Mouse (Mus musculus) midbrain, embryonic 10.5 days (tissue): ENCODE measurements around the gene Olfr1218. TPM values are rescaled to one million over a fixed set of nuclear protein-coding genes. Genes with fewer than 3 reads are reported as not detected.
"Not testable (repeated sequence)": the region's sequence is repeated elsewhere in the genome, so short reads cannot be mapped to it uniquely, and the experiment has no call there.

ENCODE experiments used
- DNase-seq: peaks from one replicate; pipeline ENCODE4 v3.0.0-alpha.2; 2017; ENCODE audit warnings: low spot score
- H3K27ac ChIP-seq: fragments of 300-500 bp; sonication (generic); replicated peaks from 2 replicates; pipeline ENCODE4 v1.5.1; 2016; ENCODE audit warnings: mild to moderate bottlenecking
- H3K27me3 ChIP-seq: fragments of 300-500 bp; sonication (generic); 2 replicates; pipeline ENCODE4 v1.6.1; 2016; ENCODE audit warnings: low read depth, mild to moderate bottlenecking; ENCODE audit not compliant: poor library complexity, severe bottlenecking
- H3K36me3 ChIP-seq: fragments of 300-500 bp; sonication (generic); 2 replicates; pipeline ENCODE4 v1.6.1; 2016; ENCODE audit warnings: mild to moderate bottlenecking, moderate library complexity
- H3K4me1 ChIP-seq: fragments of 300-500 bp; sonication (generic); 2 replicates; pipeline ENCODE4 v1.6.1; 2016
- H3K4me3 ChIP-seq: fragments of 300-500 bp; sonication (generic); 2 replicates; pipeline ENCODE4 v1.5.1; 2016; ENCODE audit warnings: mild to moderate bottlenecking, moderate library complexity
- H3K9me3 ChIP-seq: fragments of 300-500 bp; sonication (generic); replicated peaks from 2 replicates; pipeline ENCODE4 v1.6.1; 2016; ENCODE audit warnings: mild to moderate bottlenecking
- WGBS: fragments of 180-500 bp; shearing (Covaris S2); methylation state at CpG from one replicate; pipeline ENCODE4 v1.1.7; 2016; 5-methylcytosine and 5-hydroxymethylcytosine counted together
- polyA plus RNA-seq: library from polyadenylated mRNA; unstranded; fragments of >200 nt; fragmentation: Nextera tagmentation; extraction: Ambion mirVana; gene quantifications from 2 replicates; pipeline ENCODE4 v1.2.1, GENCODE M21; 2016

Gene Olfr1218
- not detected in 2 replicates for polyA plus RNA-seq

DNA sequence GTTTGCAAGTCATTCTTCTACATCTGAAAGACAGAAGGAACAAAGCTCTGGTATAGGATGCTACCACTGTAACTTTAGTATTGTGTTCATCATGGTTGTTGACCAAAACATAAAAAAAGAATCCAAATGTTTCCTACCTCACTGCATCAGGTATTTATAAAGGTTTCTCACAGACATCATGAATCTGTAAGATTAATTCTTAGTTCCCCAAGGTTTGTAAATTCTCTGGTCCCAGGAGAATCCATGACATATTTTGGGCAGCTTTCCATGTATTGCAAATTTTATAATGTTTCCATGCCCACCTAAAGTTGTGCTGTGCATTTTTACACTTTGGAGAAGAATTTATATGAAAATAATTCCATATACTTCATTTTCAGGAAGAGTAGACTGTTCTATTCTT is at the start of gene Olfr1218:
Gene Olfr1218 (minus strand): TSS at position 101 of the 400 bp plus-strand sequence.
- no peak for DNase-seq
- Histone ChIP-seq H3K4me1 (no peaks in the 10 kb centered on the region), H3K4me3 (no peak within 1 kb of the TSS), H3K27me3 (no peaks in the 10 kb centered on the region), H3K9me3 (no peaks in the 10 kb centered on the region), H3K27ac (no peak within 1 kb of the TSS), H3K36me3 (no peaks in the 10 kb centered on the region)

DNA sequence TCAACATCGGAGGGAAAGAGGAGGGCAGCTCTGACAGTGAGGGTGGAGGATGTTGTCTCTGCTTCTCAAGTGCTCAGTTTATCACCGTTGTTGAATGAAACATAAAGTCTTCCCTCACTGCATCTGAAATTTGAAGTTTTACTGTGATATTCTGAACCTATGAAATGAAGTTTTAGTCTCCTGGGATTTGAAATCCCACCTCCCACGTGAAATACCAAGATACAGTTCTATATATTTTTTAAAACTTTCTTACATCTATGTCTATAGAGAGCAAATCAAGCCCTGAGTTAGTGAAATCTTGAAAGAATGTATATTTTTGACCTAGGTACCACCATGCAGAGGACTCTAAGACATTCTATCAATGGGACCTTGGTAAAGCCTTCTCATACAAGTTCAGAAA is 45.7 kb upstream of the Olfr1218 start, which contains the start of gene Olfr1220:
Gene Olfr1220 (minus strand): TSS at position 101 of the 400 bp plus-strand sequence.
- Histone ChIP-seq H3K36me3 (no peaks in the 10 kb centered on the region), H3K9me3 (no peaks in the 10 kb centered on the region), H3K4me1 (no peaks in the 10 kb centered on the region), H3K4me3 (no peak within 1 kb of the TSS), H3K27ac (no peak within 1 kb of the TSS), H3K27me3 (no peaks in the 10 kb centered on the region)
- DNase-seq, result no peak
- WGBS, result 84% methylated on average over 3 of the region's 3 CpGs

DNA sequence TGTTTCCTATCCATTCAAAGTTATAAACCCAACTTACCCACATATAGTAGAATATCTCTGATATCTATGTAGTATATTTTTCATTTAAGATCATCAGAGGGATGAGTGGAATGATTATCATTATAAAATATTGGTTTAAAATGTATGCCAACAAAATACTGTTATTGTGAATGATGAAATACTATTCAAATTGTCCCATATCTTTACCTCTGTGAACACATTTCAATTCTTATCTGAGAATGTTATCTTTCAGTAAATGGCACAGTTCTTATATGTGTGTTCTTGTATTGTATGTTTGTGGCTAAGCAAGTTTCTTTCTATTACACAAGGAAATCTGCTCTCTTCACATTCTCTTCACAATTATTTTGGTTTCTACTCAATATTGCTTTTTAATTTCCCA is 44.7 kb upstream of the Olfr1218 start:
- H3K27me3 ChIP-seq, result no peaks in the 10 kb centered on the region
- no peak overlapping the region for H3K4me3 ChIP-seq
- no peaks in the 10 kb centered on the region for H3K36me3 ChIP-seq
- no peak for DNase-seq
- no peak overlapping the region for H3K27ac ChIP-seq
- no peaks in the 10 kb centered on the region for H3K9me3 ChIP-seq
- no peaks in the 10 kb centered on the region for H3K4me1 ChIP-seq

DNA sequence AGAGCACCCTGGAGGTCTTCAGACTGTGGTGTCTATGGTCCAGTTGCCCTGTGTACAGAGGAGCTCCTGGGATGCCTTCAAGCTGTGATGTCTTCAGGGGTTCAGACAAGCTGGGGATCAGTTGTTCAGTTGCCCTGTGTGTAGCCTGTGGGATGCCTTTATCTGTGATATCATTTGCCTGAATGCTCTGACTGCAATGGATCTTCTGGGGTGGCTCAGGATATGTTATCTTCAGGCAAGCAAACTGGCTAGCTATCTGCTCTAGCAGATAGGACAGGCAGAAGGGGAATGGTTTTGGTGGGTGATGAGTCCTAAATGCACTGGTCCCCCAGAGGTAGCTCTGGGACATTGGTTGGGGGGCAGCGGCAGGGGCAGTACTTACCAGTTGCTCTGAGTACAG is 32.9 kb upstream of the Olfr1218 start:
- Histone ChIP-seq H3K27ac (no peak overlapping the region), H3K36me3 (no peaks in the 10 kb centered on the region), H3K27me3 (no peaks in the 10 kb centered on the region), H3K9me3 (no peaks in the 10 kb centered on the region), H3K4me1 (no peaks in the 10 kb centered on the region), H3K4me3 (no peak overlapping the region)
- no peak for DNase-seq
- WGBS, result 92% methylated on average over 1 of the region's 1 CpGs

DNA sequence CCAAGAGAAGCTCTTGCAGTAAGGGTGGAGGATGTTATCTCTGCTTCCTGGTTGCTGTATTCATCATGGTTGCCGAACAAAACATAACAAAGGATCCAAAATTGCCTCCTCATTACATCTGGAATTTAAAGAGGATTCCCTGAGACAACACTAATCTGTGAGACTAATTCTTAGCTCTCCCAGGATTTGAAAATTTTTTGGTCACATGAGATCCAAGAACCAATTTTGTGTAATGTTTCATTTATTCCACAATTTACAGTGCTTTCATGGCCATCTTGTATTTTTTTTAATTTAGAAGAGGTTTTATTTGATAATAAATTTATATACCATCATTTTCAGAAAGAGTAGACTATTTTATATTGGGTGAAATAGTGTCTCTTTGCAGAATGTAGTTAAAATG is 22.4 kb upstream of the Olfr1218 start, which contains the start of gene Olfr1219:
Gene Olfr1219 (minus strand): TSS at position 101 of the 400 bp plus-strand sequence.
- H3K36me3 ChIP-seq, result no peaks in the 10 kb centered on the region
- H3K9me3 ChIP-seq, result no peaks in the 10 kb centered on the region
- 84% methylated on average over 1 of the region's 1 CpGs for WGBS
- H3K4me1 ChIP-seq, result no peaks in the 10 kb centered on the region
- no peaks in the 10 kb centered on the region for H3K27me3 ChIP-seq
- H3K27ac ChIP-seq, result no peak within 1 kb of the TSS
- no peak for DNase-seq
- H3K4me3 ChIP-seq, result no peak within 1 kb of the TSS

DNA sequence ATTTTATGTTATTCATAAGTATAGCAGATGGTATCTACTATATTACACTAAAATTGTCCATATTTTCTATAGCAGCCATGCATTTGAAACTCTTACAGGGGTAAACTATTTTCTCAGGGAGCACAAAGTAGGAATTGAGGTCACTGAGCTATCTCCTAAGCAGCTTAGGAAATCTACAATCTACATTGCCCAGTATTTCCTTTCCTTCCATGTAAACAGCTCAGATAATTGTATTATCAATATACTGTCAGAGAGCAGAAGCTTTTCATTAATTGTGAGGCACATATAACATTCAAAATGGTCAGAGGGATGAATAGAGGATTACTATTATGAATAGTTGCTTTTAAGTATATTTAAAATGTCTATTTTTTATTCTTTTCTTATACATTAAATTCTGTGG is 20.5 kb upstream of the Olfr1218 start:
- H3K9me3 ChIP-seq, result no peaks in the 10 kb centered on the region
- H3K4me3 ChIP-seq, result no peak overlapping the region
- H3K27ac ChIP-seq, result no peak overlapping the region
- no peaks in the 10 kb centered on the region for H3K27me3 ChIP-seq
- no peaks in the 10 kb centered on the region for H3K4me1 ChIP-seq
- DNase-seq, result no peak
- no peaks in the 10 kb centered on the region for H3K36me3 ChIP-seq

DNA sequence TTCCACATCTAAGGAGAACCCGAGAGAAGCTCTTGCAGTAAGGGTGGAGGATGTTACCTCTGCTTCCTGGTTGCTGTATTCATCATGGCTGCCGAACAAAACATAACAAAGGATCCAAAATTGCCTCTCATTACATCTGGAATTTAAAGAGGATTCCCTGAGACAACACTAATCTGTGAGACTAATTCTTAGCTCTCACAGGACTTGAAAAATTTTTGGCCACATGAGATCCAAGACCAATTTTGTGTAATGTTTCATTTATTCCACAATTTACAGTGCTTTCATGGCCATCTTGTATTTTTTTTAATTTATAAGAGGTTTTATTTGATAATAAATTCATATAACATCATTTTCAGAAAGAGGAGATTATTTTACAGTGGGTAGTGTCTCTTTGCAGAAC is 29.0 kb downstream of the Olfr1218 start, which contains the start of gene Olfr1217:
Gene Olfr1217 (minus strand): TSS at position 101 of the 400 bp plus-strand sequence.
- Histone ChIP-seq H3K27ac (no peak within 1 kb of the TSS), H3K36me3 (no peaks in the 10 kb centered on the region), H3K4me1 (no peaks in the 10 kb centered on the region), H3K4me3 (no peak within 1 kb of the TSS), H3K27me3 (no peaks in the 10 kb centered on the region), H3K9me3 (no peaks in the 10 kb centered on the region)
- no peak for DNase-seq
- WGBS, result 78% methylated on average over 2 of the region's 2 CpGs

DNA sequence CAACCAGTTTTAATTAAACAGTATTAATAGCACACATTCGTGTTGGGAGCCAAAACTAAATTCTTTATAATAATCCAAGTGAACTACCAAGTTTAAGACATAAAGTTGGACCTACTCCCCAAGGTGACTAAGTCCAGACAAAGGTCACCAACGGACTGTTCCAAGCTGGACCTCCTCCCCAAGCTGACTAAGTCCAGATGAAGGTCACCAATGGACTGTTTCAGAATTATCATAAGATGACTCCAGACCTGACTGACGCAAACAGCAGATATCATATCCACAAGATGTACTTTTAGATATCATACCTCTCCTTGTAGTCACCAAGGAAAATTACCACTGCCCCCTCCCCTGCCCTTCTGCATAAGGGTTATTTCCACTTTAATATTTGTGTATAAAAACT is 39.6 kb downstream of the Olfr1218 start:
- not testable (repeated sequence) for H3K9me3 ChIP-seq, DNase-seq, H3K4me3 ChIP-seq, H3K4me1 ChIP-seq, H3K27ac ChIP-seq, H3K27me3 ChIP-seq, H3K36me3 ChIP-seq
- WGBS, result 71% methylated on average over 3 of the region's 3 CpGs

DNA sequence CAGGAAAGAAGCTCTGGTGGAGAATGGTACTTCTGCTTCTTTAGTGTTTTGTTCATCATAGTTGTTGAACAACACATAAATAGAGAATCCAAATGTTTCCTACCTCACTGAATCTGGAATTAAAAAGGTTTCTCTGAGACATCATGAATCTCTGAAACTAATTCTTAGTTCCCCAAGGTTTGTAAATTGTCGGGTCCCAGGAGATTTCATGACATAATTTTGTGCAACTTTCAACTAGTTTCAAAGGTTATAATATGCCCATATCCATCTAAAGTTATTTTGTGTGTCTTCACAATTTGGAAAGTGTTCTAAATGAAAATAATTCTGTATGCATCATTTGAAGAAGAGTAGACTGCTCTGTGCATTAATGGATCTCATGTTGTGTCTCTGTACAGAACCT is 42.7 kb downstream of the Olfr1218 start, which contains the start of gene Olfr1216:
Gene Olfr1216 (minus strand): TSS at position 101 of the 400 bp plus-strand sequence.
- WGBS, result 82% methylated on average over 1 of the region's 1 CpGs
- Histone ChIP-seq H3K36me3 (no peaks in the 10 kb centered on the region), H3K9me3 (no peaks in the 10 kb centered on the region), H3K27ac (no peak within 1 kb of the TSS), H3K27me3 (no peaks in the 10 kb centered on the region), H3K4me3 (no peak within 1 kb of the TSS), H3K4me1 (no peaks in the 10 kb centered on the region)
- no peak for DNase-seq

DNA sequence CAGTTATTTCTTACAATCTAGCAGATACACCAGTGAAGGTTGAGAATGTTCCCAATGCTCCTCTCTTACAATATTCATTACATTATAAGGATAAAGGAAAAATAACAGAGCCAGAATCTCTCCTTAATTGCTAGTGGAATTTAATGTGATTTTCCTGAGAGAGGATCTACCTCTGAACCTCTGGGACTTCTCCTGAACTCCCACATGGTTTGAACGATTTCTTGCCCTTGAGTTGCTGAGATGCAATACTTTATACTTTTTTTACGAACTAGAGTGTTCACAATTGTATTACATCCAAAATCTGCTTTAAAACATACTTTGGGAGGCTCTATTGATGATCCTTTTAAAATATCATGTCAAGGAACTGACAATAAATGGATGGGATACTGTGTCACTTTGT is 54.1 kb downstream of the Olfr1218 start, which contains the start of gene Olfr1215:
Gene Olfr1215 (minus strand): TSS at position 101 of the 400 bp plus-strand sequence.
- WGBS, result 84% methylated on average over 2 of the region's 2 CpGs
- Histone ChIP-seq H3K36me3 (no peaks in the 10 kb centered on the region), H3K4me1 (no peaks in the 10 kb centered on the region), H3K9me3 (no peaks in the 10 kb centered on the region), H3K27me3 (no peaks in the 10 kb centered on the region), H3K4me3 (no peak within 1 kb of the TSS), H3K27ac (no peak within 1 kb of the TSS)
- no peak for DNase-seq

Other genes with a start within 250 kb of the Olfr1218 start
- not detected in 2 replicates for gene Olfr1202, start 246.7 kb downstream of the Olfr1218 start, polyA plus RNA-seq
- not detected in 2 replicates for gene Olfr1205, start 231.4 kb downstream of the Olfr1218 start, polyA plus RNA-seq
- not detected in 2 replicates for gene Olfr1204, start 211.9 kb downstream of the Olfr1218 start, polyA plus RNA-seq
- gene Olfr1206, start 198.0 kb downstream of the Olfr1218 start, polyA plus RNA-seq, result not detected in 2 replicates
- not detected in 2 replicates for gene Olfr1208, start 158.9 kb downstream of the Olfr1218 start, polyA plus RNA-seq
- not detected in 2 replicates for gene Olfr1209, start 146.0 kb downstream of the Olfr1218 start, polyA plus RNA-seq
- gene Olfr1211, start 123.1 kb downstream of the Olfr1218 start, polyA plus RNA-seq, result not detected in 2 replicates
- not detected in 2 replicates for gene Olfr1212, start 107.2 kb downstream of the Olfr1218 start, polyA plus RNA-seq
- not detected in 2 replicates for gene Gm13762, start 80.9 kb downstream of the Olfr1218 start, polyA plus RNA-seq
- not detected in 2 replicates for gene Olfr1214, start 68.5 kb downstream of the Olfr1218 start, polyA plus RNA-seq
- gene Olfr1215, start 54.2 kb downstream of the Olfr1218 start, polyA plus RNA-seq, result not detected in 2 replicates
- gene Olfr1216, start 42.8 kb downstream of the Olfr1218 start, polyA plus RNA-seq, result not detected in 2 replicates
- not detected in 2 replicates for gene Olfr1217, start 29.1 kb downstream of the Olfr1218 start, polyA plus RNA-seq
- gene Olfr1219, start 22.3 kb upstream of the Olfr1218 start, polyA plus RNA-seq, result not detected in 2 replicates
- not detected in 2 replicates for gene Olfr1220, start 45.6 kb upstream of the Olfr1218 start, polyA plus RNA-seq
- gene Olfr1221, start 56.1 kb upstream of the Olfr1218 start, polyA plus RNA-seq, result not detected in 2 replicates
- gene Olfr1222, start 71.9 kb upstream of the Olfr1218 start, polyA plus RNA-seq, result not detected in 2 replicates
- not detected in 2 replicates for gene Olfr1223, start 90.4 kb upstream of the Olfr1218 start, polyA plus RNA-seq
- not detected in 2 replicates for gene Olfr1224-ps1, start 102.9 kb upstream of the Olfr1218 start, polyA plus RNA-seq
- gene Olfr1225, start 113.5 kb upstream of the Olfr1218 start, polyA plus RNA-seq, result not detected in 2 replicates
- not detected in 2 replicates for gene Olfr1226, start 138.9 kb upstream of the Olfr1218 start, polyA plus RNA-seq
- gene Olfr1228, start 192.9 kb upstream of the Olfr1218 start, polyA plus RNA-seq, result not detected in 2 replicates
- gene Olfr1229, start 226.8 kb upstream of the Olfr1218 start, polyA plus RNA-seq, result not detected in 2 replicates
- not detected in 2 replicates for gene Olfr1230, start 236.1 kb upstream of the Olfr1218 start, polyA plus RNA-seq
- gene Olfr1231, start 245.9 kb upstream of the Olfr1218 start, polyA plus RNA-seq, result not detected in 2 replicates